Mouse (Mus musculus) monocyte, adult 5-6 weeks (primary cell): ENCODE results near the gene Fibcd1. TPM values are rescaled to one million over a fixed set of nuclear protein-coding genes. Genes with fewer than 3 reads are reported as not detected.
A peak's percentile ranks its signal among the peaks of the same experiment; 100 is the strongest.

Source experiments
- ATAC-seq: fragments of 153-309, 156-312 bp; replicated peaks from 2 replicates; pipeline ENCODE4 v1.8.0; 2017; ENCODE audit warnings: mild to moderate bottlenecking; ENCODE audit not compliant: low TSS enrichment, insufficient number of reproducible peaks, severe bottlenecking, poor library complexity, low FRiP score
- total RNA-seq: library from RNA; stranded (forward); fragments of 200-1000, 200-491, 200-594 nt; gene quantifications from 3 replicates; pipeline ENCODE4 v1.2.3, GENCODE M21; 2017

Gene Fibcd1
- total RNA-seq, 1 experiment from 2014 or later: not detected

DNA sequence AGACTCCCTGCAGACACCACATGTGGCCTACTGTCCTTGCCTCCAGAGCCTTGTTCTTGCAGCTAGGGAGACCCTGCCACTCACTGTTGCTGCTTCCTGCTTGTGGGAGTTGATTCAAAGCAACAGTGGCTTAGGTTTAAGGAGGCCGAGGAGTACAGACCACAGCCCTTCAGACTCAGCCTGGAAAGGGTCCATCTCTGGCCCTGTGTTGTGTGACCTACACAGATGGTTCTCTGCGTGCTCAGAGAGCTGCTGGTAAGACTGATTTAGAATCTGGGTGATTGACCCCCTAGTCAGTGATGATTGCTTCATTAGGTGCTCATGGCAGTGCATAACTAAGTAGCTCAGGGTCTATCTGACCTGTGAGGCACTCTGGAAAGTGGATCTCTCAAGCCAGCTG is 56.6 kb downstream of the Fibcd1 start:
- no peak for ATAC-seq

DNA sequence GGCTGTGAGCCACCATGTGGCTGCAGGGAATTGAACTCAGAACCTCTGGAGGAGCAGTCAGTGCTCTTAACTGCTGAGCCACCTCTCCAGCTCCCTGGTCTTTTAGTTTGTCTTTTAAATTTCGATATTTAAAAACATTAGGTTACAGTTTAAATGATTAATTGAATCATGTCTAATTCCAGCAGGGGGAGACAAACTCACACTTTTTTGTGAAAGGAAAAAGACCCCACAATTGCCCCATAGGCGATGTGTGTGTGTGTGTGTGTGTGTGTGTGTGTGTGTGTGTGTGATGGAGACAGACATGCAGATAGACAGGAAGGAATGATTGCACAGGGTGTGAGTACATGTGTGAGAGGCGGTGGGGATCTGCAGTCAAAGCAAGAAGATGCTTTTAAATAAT is 57.6 kb downstream of the Fibcd1 start:
- ATAC-seq: no peak

DNA sequence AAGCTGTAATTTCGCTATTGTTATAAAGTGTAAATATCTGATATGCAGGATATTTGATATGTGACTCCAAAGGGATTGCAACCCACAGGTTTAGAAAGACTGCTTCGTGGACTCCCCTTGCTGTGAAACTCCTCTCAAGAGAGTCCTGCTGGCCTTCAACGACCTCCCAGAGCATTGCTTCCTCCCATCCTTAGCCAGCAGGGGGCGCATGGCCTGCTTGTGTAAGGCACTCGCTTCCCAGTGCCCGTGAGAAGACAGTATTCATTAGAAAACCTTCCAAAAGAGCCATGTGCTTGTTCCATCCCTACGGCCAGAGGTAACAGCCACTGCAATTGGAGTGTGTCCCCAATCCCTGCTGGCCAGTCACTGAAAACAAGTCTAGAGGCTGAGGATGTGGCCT is 58.8 kb downstream of the Fibcd1 start:
- 0 out of 2 replicates have a peak, but pooled peaks have one; percentile 53 for ATAC-seq

DNA sequence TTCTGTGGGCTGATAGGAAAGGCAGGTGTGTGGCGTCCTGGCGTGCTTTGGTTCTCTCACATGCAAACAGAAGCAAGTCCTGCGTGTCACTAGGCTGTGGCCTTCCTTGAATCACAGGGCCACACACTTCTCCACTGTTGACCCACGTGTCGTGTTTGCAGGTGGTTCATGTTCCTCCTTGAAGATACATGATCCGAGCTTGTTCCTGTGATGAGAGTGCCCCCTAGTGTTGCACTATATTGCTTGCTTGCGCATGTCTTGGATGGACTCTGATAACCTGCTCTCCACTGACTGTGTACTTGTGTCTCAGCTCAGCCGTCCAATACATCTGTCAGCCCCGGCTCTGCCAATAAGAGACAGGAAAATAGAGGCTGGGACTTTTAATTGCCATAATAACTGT is 60.7 kb downstream of the Fibcd1 start:
- ATAC-seq: peak; percentile 86

DNA sequence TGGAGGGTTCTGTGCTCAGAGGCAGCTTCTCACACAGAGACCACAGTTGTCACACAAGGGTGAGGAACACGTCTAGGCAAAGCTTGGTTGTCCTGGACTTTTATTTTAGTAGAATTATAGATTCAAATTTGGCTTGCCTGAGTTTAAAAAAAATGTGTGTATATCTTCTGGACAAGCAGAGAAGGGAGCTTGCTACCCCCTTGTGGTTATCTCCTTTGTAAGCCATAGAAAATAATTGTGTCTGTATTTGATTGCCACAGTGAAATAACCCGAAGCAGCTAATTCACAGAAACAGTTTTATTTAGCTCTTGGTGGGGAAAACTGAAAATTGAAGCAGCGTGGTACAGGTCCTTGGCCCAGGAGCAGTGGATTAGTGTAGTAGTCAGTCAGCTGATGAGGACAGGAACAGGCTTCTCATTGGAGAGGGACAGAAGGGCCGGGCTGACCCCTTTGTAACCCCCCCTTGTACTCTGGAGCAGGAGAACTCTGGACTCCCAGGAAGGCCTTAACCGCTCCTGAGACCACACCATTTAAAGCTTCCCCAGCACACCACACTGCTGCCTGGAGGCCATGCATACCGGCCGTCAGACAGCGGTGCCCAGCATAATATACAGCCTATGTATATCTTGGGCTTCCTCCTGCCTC is 62.7 kb downstream of the Fibcd1 start:
- ATAC-seq: no peak

DNA sequence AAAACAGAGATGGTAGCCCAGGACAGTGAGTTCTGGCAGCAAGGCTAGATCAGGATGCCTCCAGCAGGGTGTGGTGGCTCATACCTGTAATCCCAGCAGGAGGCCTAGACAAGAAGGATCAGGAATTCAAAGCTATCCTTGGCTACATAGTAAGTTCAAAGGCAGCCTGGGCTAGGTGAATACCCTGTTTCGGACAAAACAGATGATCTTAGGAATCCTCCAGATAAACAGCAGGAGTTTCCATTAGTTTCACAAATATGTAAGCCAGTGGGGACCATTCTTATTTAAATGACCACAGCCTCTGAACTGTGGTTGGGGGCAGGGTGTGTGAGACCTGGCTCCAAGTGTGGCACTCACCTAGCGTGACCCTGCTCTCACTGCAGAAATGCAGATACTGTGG is 66.5 kb downstream of the Fibcd1 start:
- ATAC-seq: no peak

DNA sequence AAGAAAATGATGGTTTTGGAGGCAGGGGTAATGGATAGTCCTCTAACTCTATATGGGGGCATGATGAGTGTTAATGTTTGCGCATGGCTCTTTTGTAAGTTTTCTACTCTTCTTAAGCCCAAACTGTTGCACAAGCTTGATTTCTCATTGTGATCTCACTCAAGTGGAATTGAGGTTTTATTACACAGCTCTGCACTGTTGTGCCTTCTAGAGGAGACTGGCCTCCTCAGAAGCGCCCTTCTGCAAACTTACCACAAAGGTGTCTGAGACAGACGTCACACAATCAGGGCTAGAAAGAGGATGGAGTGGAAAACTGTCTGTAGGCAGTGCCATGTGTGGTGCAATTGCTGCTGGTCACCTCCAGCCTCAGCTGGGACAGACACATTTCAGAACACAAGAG is 69.3 kb downstream of the Fibcd1 start:
- no peak for ATAC-seq

DNA sequence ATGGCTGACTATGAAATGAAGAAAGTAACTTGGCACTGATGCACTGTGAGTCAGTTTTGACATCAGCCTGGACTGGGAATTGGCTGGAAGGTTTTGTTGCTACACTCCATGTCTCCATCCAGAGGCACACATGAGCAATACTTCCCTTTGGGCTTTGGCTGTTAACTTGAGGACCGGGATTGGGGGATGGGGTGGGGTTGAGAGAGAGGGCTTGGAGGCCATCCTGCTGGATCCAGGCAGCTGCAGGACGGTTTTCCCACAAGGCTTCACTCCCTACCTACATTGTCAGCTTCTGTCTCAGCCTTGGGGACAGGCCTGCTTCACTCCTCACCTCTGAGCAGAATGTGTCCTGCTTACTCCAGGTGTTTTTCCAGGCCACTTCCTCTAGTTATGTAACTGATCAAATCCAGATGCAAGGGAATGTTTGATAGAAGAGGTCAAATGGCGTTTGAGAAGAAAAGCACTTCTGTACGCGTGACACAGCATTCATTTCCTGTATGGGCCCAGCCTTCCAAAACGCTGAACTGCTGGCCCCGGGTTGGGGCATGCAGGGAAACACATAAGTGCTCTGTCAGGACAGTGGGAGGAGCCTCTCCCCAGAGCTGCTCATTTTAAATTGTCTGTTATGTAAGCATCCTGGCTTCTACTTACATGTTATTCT is 74.9 kb downstream of the Fibcd1 start:
- peak; percentile 84 for ATAC-seq

DNA sequence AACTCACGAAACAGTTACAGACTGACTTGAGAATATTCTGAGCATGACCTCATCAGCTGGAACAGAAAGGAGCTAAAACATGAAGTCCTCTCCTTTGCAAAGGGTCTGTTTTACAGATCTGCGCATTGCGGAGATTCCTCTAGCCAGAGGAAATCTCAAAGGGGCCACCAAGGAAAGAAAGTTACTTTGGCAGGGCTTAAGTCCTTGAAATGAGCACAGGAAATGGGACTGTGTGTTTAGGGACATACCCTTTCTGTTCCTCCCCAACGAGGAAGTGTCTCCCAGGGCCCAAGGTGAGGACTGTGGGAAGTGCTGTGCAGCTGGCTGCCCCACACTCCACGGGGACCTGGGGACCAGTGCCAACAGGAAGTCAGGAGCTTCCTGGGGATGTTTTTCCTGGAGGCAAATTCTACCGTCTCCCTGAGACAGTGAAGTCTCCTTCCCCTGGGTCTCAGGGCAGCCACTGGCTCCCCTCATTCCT is 76.1 kb downstream of the Fibcd1 start:
- peak; percentile 27; the same call in 1 of the 2 replicates for ATAC-seq

DNA sequence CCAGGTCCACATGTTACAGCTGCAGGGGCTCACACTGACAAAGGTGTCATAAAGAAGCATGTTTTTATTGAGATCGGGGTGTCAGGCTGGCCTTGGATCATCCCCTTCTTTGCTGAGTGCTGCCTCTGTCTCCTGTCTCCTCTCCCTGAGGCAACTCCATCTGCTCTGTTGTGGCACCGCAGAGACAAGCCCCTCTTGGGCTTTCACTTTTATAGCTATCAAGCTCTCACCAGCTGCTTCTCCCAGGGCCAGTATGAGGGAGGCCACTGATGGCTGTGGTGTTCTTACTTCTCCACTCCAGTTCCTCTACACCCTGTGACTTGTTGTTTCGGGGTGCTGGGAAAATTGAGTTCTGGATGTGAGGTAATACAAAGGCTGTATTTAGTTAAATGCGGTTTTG is 76.7 kb downstream of the Fibcd1 start:
- peak; percentile 33; the same call in 1 of the 2 replicates for ATAC-seq

DNA sequence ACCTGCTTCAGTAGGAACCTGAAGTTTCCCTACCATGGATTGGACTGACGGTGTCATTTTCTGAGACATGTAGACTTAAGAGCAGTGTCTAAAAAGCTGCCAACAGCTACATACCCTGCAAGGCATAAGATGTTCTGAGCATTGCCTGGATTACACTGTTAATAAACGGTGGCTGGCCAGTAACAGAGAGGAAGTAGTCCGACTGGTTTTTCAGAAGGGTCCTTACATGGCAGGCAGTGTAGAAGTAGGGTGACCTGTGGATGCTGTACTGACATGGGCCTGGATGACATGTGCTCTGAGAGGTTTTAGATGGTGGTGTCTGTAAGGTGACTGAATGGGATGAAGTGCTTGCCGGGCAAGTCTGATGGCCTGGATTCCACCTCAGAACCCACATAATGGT is 78.0 kb downstream of the Fibcd1 start:
- no peak for ATAC-seq

DNA sequence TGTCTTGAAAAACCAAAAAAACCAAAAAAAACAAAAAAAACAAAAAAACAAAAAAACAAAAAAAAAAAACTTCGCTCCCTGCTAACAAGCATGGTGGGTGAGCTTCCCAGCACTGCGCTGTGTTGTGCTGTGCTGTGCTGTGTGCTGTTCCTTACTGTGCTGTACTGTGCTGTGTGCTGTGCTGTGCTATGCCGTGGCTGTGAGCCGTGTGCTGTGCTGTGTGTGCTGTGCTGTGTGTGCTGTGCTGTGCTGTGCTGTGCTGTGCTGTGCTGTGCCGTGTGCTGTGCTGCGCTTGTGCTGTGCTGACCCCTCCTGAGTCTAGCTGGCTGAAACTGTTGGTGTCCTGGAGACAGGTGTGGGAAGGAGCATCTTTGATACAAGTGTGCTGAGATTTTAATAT is 78.7 kb downstream of the Fibcd1 start:
- ATAC-seq: no peak

Other genes with a start within 250 kb of the Fibcd1 start
- gene Prdm12, start 206.0 kb downstream of the Fibcd1 start, total RNA-seq: not detected in 3 replicates
- 25.4 to 40.2 TPM (median 28.2 TPM) in 3 replicates for gene Exosc2, start 175.3 kb downstream of the Fibcd1 start, total RNA-seq
- 22.7 to 41.9 TPM (median 30.4 TPM) in 3 replicates for gene Abl1, start 157.6 kb downstream of the Fibcd1 start, total RNA-seq
- gene Qrfp, start 35.4 kb downstream of the Fibcd1 start, total RNA-seq: 9.8 to 19.1 TPM (median 10.5 TPM) in 3 replicates
- gene Lamc3, start 41.3 kb upstream of the Fibcd1 start, total RNA-seq: not detected in 3 replicates
- gene Aif1l, start 104.1 kb upstream of the Fibcd1 start, total RNA-seq: not detected in 3 replicates
- gene Nup214, start 128.4 kb upstream of the Fibcd1 start, total RNA-seq: 39.1 to 53.4 TPM (median 43.6 TPM) in 3 replicates
- gene Fam78a, start 238.9 kb upstream of the Fibcd1 start, total RNA-seq: 9.3 to 23.1 TPM (median 14.2 TPM) in 3 replicates
- 1.2 TPM in 1 of 3 replicates, not detected in the others for gene Plpp7, start 249.5 kb upstream of the Fibcd1 start, total RNA-seq